Mouse (Mus musculus) heart, embryonic 12.5 days (tissue): ENCODE results near the gene Fggy. TPM values are rescaled to one million over a fixed set of nuclear protein-coding genes. Genes with fewer than 3 reads are reported as not detected.

ENCODE experiments used
- ATAC-seq: fragments of 200-750 bp; cut with Nextera tagmentation; 2 replicates; pipeline ENCODE4 v1.8.0; 2017; ENCODE audit warnings: moderate TSS enrichment, moderate library complexity; ENCODE audit not compliant: insufficient number of reproducible peaks, low FRiP score
- H3K27ac ChIP-seq: fragments of 300-500 bp; sonication (generic); 2 replicates; pipeline ENCODE4 v1.5.1; 2016; ENCODE audit warnings: mild to moderate bottlenecking, moderate library complexity; ENCODE audit not compliant: poor library complexity, severe bottlenecking
- H3K27me3 ChIP-seq: fragments of 300-500 bp; sonication (generic); replicated peaks from 2 replicates; pipeline ENCODE4 v1.6.1; 2016; ENCODE audit warnings: mild to moderate bottlenecking, moderate library complexity
- H3K36me3 ChIP-seq: fragments of 300-500 bp; sonication (generic); 2 replicates; pipeline ENCODE4 v1.6.1; 2016; ENCODE audit warnings: mild to moderate bottlenecking, moderate library complexity
- H3K4me1 ChIP-seq: fragments of 300-500 bp; sonication (generic); replicated peaks from 2 replicates; pipeline ENCODE4 v1.6.1; 2016; ENCODE audit warnings: mild to moderate bottlenecking
- H3K4me2 ChIP-seq: fragments of 300-500 bp; sonication (generic); 2 replicates; pipeline ENCODE4 v1.6.1; 2016; ENCODE audit warnings: mild to moderate bottlenecking, moderate library complexity
- H3K4me3 ChIP-seq: fragments of 300-500 bp; sonication (generic); 2 replicates; pipeline ENCODE4 v1.5.1; 2016; ENCODE audit warnings: mild to moderate bottlenecking
- H3K9ac ChIP-seq: fragments of 300-500 bp; sonication (generic); 2 replicates; pipeline ENCODE4 v1.6.1; 2016; ENCODE audit warnings: mild to moderate bottlenecking, moderate library complexity
- H3K9me3 ChIP-seq: fragments of 300-500 bp; sonication (generic); replicated peaks from 2 replicates; pipeline ENCODE4 v1.6.1; 2016; ENCODE audit warnings: mild to moderate bottlenecking, moderate library complexity
- WGBS: fragments of 180-500 bp; shearing (Covaris S2); methylation state at CpG from one replicate; pipeline ENCODE4 v1.1.7; 2016; 5-methylcytosine and 5-hydroxymethylcytosine counted together
- polyA plus RNA-seq: library from polyadenylated mRNA; unstranded; fragments of >200 nt; fragmentation: Nextera tagmentation; extraction: Ambion mirVana; gene quantifications from 2 replicates; pipeline ENCODE4 v1.2.1, GENCODE M21; 2016

Gene Fggy
- polyA plus RNA-seq, 1 experiment from 2014 or later, result 5.8 TPM

DNA sequence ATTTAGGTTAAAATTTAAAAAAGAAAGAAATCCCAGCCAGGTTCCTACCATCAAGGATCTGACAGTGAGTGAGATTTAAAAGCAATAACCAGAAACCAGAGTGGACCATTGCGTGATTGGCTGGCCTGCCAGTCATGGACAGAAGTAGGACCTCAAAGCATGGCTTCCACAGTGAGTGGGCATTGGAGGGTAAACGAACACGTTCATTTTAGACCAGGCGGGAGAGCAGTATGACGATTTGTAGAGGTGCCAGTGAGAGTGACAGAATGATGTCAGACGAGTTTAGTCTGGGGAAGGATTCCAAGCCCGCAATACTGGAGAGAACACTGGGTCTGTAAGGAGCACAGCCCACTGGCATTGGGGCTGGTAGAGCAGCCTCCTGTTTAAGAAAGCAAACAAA is 305.0 kb downstream of the Fggy start:
- 56% methylated on average over 7 of the region's 7 CpGs for WGBS
- no peak overlapping the region for H3K27ac ChIP-seq
- no peaks in the 10 kb centered on the region for H3K27me3 ChIP-seq
- H3K36me3 ChIP-seq, result no peaks in the 10 kb centered on the region
- no peak overlapping the region for H3K4me2 ChIP-seq
- H3K9me3 ChIP-seq, result no peaks in the 10 kb centered on the region
- H3K4me3 ChIP-seq, result no peak overlapping the region
- no peak for ATAC-seq
- H3K4me1 ChIP-seq, result peaks cover 23% of the 10 kb centered on the region
- no peak overlapping the region for H3K9ac ChIP-seq

DNA sequence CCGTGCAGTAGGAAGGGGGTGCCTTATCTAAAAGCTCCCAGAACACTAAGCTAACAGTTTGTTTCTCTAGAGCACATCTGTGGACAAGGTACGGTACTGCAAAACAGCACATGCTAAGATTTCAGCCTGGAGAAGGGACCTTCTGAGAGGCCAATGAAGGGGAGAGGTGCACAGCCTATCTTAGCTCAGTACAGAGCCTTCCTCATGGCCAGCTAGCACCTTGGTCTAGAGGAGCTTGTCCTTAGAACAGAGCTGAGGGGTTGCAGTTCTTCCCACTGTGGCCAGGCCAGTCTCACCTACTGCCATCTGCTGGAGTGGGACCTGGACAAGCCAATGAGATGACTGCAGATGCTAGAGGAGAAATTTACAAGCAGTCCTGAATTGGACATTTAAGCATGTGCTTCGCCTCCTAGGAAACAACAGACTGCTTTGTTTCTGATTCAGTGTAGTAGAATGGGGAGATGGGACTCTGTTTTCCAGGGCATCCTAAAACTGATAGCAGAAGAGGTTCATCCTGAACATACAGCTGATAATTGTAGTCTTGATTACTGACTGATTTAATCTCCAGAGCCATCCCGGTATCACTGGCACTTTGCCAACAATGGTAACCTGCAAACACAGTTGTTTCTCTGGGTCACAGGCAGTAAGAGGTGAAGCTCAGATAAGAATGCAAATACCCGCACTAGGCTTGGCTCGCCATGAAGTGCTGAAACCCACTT is 305.6 kb downstream of the Fggy start:
- no peaks in the 10 kb centered on the region for H3K27me3 ChIP-seq
- peaks cover 23% of the 10 kb centered on the region for H3K4me1 ChIP-seq
- H3K9ac ChIP-seq, result no peak overlapping the region
- H3K4me2 ChIP-seq, result no peak overlapping the region
- H3K9me3 ChIP-seq, result no peaks in the 10 kb centered on the region
- no peak overlapping the region for H3K27ac ChIP-seq
- H3K4me3 ChIP-seq, result no peak overlapping the region
- no peaks in the 10 kb centered on the region for H3K36me3 ChIP-seq
- 30% methylated on average over 6 of the region's 6 CpGs for WGBS
- ATAC-seq, result no peak; the same call in 1 of the 2 replicates

DNA sequence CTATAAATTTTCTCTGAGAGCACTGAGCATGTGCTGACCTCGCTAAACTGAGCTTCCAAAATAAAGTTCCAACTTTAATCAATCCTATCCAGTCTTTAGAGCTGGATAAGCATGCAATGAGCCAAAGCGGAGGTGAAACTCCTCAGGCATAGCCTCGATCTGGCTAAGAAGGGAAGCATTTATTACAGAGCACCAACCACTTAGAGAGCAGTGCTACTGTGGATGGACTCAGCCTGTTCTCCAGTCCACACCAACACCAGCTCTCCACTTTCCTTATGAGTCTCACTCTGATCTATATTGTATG is 306.1 kb downstream of the Fggy start:
- H3K4me2 ChIP-seq, result no peak overlapping the region
- WGBS, result 48% methylated on average over 3 of the region's 3 CpGs

DNA sequence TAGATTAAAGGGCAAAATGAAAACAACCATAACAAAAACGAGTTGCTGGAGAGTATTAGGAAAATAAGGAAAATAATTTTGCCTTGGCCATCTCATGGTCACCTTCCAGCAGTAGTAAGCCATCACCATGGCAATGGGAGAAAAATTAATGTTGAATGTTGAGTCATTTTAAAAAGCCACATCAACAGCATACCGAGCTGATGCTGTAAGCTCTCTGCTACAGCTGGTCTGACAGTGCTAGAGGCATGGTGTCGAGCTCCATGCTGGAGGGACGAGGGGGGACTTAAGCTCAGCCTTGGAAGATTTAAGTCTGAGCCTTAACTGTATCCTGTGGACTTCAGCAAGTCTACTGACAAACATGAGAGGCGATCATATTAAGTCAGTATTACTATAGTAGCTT is 307.9 kb downstream of the Fggy start:
- Histone ChIP-seq H3K27me3 (no peaks in the 10 kb centered on the region), H3K27ac (no peak overlapping the region), H3K36me3 (no peaks in the 10 kb centered on the region), H3K4me2 (no peak overlapping the region), H3K4me1 (peaks cover 23% of the 10 kb centered on the region), H3K9me3 (no peaks in the 10 kb centered on the region), H3K9ac (no peak overlapping the region), H3K4me3 (no peak overlapping the region)
- ATAC-seq, result no peak
- 71% methylated on average over 5 of the region's 5 CpGs for WGBS

More for the DNA sequence above, 306.1 kb downstream of the Fggy start:
- no peak overlapping the region for H3K27ac ChIP-seq
- H3K9ac ChIP-seq, result no peak overlapping the region
- no peak; the same call in 1 of the 2 replicates for ATAC-seq
- H3K27me3 ChIP-seq, result no peaks in the 10 kb centered on the region
- peaks cover 23% of the 10 kb centered on the region for H3K4me1 ChIP-seq
- H3K9me3 ChIP-seq, result no peaks in the 10 kb centered on the region
- H3K36me3 ChIP-seq, result no peaks in the 10 kb centered on the region
- H3K4me3 ChIP-seq, result no peak overlapping the region

DNA sequence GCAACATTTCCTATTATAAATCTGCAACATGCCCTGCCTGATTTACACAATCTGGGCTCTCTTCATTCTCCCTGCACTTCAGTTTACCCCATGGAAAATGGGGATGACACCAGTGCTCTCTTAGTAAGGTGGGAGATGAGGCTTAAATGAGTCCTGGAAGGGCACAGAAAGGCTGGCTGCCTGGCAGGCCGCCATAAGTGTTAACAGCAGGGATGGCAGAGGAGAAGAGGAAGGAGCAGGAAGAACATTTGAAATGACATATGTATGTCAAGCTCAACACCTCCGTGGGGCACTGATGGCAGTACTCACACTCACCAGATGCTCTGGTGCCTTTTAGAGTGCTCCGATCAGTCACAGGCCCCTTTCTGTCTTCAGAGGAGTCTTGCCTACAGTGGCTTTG is 308.6 kb downstream of the Fggy start:
- 69% methylated on average over 3 of the region's 3 CpGs for WGBS
- no peak for ATAC-seq
- H3K27ac ChIP-seq, result no peak overlapping the region

DNA sequence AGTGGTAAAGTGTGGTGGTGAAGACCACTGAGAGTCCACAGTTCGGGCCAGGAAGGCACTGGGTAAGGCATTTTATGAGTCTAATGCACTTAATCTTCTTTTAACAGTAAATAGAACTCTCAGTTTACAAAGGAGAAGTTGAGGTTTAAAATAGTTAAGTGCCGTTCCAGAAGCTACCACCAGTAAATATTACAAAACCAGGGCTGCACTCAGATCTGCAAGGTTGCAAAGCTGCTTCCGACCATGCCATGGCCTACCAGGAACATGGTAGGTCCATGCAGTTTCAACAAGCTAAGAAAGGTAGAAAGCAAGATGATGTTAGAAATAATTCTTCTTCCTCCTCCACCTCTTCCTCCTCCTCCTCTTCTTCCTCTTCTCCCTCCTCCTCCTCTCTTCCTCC is 309.8 kb downstream of the Fggy start:
- no peak overlapping the region for H3K9ac ChIP-seq
- WGBS, result 82% methylated on average over 3 of the region's 3 CpGs
- H3K4me1 ChIP-seq, result peaks cover 19% of the 10 kb centered on the region
- H3K27ac ChIP-seq, result no peak overlapping the region
- ATAC-seq, result no peak
- H3K4me3 ChIP-seq, result no peak overlapping the region
- no peaks in the 10 kb centered on the region for H3K36me3 ChIP-seq
- no peaks in the 10 kb centered on the region for H3K27me3 ChIP-seq
- H3K9me3 ChIP-seq, result no peaks in the 10 kb centered on the region
- H3K4me2 ChIP-seq, result no peak overlapping the region

More for the DNA sequence above, 308.6 kb downstream of the Fggy start:
- H3K4me2 ChIP-seq, result no peak overlapping the region
- H3K27me3 ChIP-seq, result no peaks in the 10 kb centered on the region
- peaks cover 23% of the 10 kb centered on the region for H3K4me1 ChIP-seq
- no peaks in the 10 kb centered on the region for H3K9me3 ChIP-seq
- no peak overlapping the region for H3K4me3 ChIP-seq
- H3K36me3 ChIP-seq, result no peaks in the 10 kb centered on the region
- no peak overlapping the region for H3K9ac ChIP-seq

DNA sequence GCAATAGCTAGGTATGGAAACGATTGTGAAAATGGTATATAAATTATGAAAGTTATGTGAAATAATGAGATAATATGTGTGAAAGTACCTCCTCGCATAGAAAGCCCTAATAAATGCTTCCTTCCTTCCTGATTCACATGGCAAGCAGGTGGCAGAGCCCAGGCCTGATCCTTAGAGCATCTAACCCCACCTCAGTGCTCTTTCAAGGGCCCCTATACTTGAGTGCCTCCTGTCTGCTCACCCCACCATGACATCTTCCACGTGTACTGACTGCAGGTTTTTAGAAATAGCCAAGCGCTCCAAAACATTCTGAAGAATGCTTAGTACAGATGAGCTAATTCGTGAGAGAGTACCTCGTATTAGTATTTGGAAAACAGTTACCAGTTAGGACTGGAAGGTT is 311.0 kb downstream of the Fggy start:
- H3K4me2 ChIP-seq, result no peak overlapping the region
- WGBS, result 78% methylated on average over 6 of the region's 6 CpGs

DNA sequence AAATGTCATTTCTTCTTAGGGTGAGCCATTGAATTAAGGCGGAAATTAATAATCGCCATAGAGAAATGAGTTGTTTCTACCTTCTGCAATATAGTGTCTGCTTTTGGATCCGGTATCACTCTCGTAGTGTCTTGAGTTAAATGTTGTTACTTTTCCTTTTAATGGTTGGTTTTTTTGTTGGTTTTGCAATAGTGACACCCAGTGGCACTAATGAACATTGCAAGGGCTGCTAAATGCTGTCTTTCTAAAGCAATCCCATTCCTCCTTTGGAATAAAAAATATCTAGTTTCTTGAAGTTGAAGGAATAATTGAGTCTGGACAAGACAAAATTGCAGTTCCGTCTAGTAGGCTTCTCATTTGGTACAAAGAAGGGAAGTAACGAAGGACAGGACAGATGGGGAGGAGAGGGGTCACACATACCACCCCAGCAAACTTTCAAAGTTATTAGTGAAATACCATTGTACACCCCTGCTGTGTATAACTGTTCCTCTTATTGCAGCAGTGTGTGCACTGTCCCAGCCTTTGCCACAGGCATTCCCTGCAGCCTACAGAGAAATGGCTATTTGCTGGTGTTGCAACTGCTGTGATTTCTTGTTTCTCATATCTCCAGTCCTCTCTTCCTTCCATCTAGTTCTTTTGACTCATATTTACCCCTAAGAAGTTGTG is 314.0 kb downstream of the Fggy start:
- no peak overlapping the region for H3K4me2 ChIP-seq
- no peak overlapping the region for H3K4me3 ChIP-seq
- no peak overlapping the region for H3K9ac ChIP-seq
- no peaks in the 10 kb centered on the region for H3K4me1 ChIP-seq
- no peaks in the 10 kb centered on the region for H3K36me3 ChIP-seq
- ATAC-seq, result no peak
- 29% methylated on average over 6 of the region's 6 CpGs for WGBS
- H3K27me3 ChIP-seq, result no peaks in the 10 kb centered on the region
- no peak overlapping the region for H3K27ac ChIP-seq
- H3K9me3 ChIP-seq, result no peaks in the 10 kb centered on the region

More for the DNA sequence above, 311.0 kb downstream of the Fggy start:
- Histone ChIP-seq H3K27ac (no peak overlapping the region), H3K9ac (no peak overlapping the region), H3K36me3 (no peaks in the 10 kb centered on the region), H3K27me3 (no peaks in the 10 kb centered on the region), H3K4me1 (peaks cover 7% of the 10 kb centered on the region), H3K9me3 (no peaks in the 10 kb centered on the region), H3K4me3 (no peak overlapping the region)
- no peak for ATAC-seq

DNA sequence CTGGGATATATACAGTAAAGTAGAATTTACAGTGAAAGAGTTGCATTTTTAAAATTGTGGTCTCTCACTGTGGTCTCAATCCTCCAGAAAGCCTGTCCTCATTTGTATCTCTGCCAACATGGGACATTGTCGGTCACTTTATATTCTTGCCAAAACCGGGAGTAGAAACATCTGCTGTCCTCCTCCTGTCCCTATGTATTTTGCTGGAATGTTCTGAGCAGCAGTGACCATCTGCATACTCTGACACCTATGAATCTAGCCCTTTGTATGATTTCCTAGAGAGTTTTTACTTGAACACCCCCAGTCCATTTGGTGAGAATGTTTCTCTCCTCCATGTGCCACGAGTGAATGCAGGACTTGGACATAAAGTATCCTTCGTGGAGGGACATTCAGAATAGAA is 318.6 kb downstream of the Fggy start:
- H3K27me3 ChIP-seq, result no peaks in the 10 kb centered on the region
- H3K9ac ChIP-seq, result no peak overlapping the region
- no peak overlapping the region for H3K4me2 ChIP-seq
- H3K4me3 ChIP-seq, result no peak overlapping the region
- WGBS, result 77% methylated on average over 4 of the region's 4 CpGs
- H3K4me1 ChIP-seq, result no peaks in the 10 kb centered on the region
- no peaks in the 10 kb centered on the region for H3K36me3 ChIP-seq
- no peak overlapping the region for H3K27ac ChIP-seq
- ATAC-seq, result no peak
- H3K9me3 ChIP-seq, result no peaks in the 10 kb centered on the region

DNA sequence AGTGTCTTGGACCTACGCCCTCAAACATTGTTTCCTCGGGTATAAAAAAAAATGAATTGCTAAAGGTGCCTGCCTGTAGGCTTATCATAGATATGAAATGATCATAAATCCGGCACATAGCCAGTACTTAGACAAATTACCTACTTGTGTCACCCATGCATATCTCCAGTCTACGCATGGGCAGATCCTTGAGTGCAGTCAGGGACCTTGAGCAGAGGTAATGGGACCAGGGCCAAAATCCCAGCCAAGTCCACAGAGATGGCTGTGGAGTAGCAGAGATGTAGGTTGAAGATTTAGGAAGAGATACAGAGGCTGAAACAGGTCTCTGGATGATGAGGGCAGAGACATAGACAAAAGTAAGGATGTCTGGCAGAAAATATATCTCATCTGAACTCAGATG is 320.1 kb downstream of the Fggy start:
- no peaks in the 10 kb centered on the region for H3K4me1 ChIP-seq
- no peak overlapping the region for H3K9ac ChIP-seq
- no peaks in the 10 kb centered on the region for H3K9me3 ChIP-seq
- H3K27ac ChIP-seq, result no peak overlapping the region
- H3K4me3 ChIP-seq, result no peak overlapping the region
- H3K4me2 ChIP-seq, result no peak overlapping the region
- 74% methylated on average over 4 of the region's 4 CpGs for WGBS
- no peaks in the 10 kb centered on the region for H3K27me3 ChIP-seq
- H3K36me3 ChIP-seq, result no peaks in the 10 kb centered on the region
- no peak for ATAC-seq

DNA sequence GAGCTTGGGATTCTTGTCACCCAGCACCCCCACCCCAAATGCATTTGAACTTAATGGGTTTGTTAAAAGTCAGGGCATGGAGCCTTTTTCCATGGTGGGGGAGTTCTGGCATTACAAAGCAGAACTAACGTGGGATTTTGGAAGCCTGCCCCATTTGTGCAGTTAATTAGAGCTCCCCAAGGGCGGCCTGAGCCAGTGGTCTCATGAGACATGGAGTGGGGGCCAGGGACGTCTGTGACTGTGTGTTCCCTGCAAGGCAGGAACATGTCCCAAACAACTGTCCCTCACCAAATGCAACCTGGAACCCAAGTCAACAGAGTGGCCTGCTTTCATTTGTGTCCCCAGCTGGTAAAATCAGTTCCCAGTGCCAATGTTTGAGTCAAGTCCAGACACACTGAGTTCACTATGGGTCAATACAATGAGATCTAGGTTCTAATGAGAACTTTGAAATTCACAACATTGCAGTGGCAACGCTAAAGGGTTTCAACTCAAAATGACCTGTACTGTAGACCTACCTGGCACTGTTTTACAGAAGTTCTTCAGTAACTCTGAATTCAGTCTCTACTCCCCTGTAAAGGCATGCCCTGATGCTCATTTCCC is 324.5 kb downstream of the Fggy start:
- H3K36me3 ChIP-seq, result no peaks in the 10 kb centered on the region
- 59% methylated on average over 4 of the region's 4 CpGs for WGBS
- H3K9me3 ChIP-seq, result no peaks in the 10 kb centered on the region
- no peak for ATAC-seq
- no peak overlapping the region for H3K4me3 ChIP-seq
- H3K27me3 ChIP-seq, result no peaks in the 10 kb centered on the region
- H3K4me2 ChIP-seq, result no peak overlapping the region
- no peak overlapping the region for H3K27ac ChIP-seq
- no peak overlapping the region for H3K9ac ChIP-seq
- 0 out of 2 replicates have a peak, but pooled peaks cover 11% of the 10 kb centered on the region for H3K4me1 ChIP-seq
